Mouse (Mus musculus) embryonic stem cell, embryonic (primary cell): Measurements from ENCODE around the gene Kansl1l.
"Not testable (repeated sequence)": the region's sequence is repeated elsewhere in the genome, so short reads cannot be mapped to it uniquely, and the experiment has no call there.

ENCODE experiments used
- CTCF ChIA-PET, 4 experiments: fragments of 300-600 bp in 2 of 4; fragments of 350-600 bp in 2 of 4; sonication (Branson Sonifier 250); formaldehyde crosslinking; loops; one replicate each; lab custom pipeline; 2022; ENCODE audit warnings: inconsistent platforms in 2 of 4; lab: Charles Lee
- POLR2A ChIA-PET, 4 experiments: fragments of 300-600 bp in 2 of 4; fragments of 350-600 bp in 2 of 4; sonication (Branson Sonifier 250); formaldehyde crosslinking; loops; one replicate each; lab custom pipeline; 2022; ENCODE audit warnings: antibody characterized with exemption in 4 of 4, inconsistent platforms in 1 of 4; lab: Charles Lee

Kansl1l gene

GRCm38 (mm10) chr1:66778798-66779197 is 38.6 kb downstream of the Kansl1l start:
- ChIA-PET CTCF (no interaction called here), POLR2A (interaction anchor here in 1 of 4 experiments (0.6 kb wide), 1 partner anchor 95 kb away, joined by 4 read pairs; no protein-coding TSS in a partner anchor)

- ChIA-PET POLR2A (interaction anchor here in 1 of 4 experiments (1.2 kb wide), 1 partner anchor 19 kb away, joined by 3 read pairs; no protein-coding TSS in a partner anchor), CTCF (no interaction called here)
Measured at GRCm38 (mm10) chr1:66777878-66778277, 39.5 kb downstream of the Kansl1l start.

GRCm38 (mm10) chr1:66768764-66769163 is 48.6 kb downstream of the Kansl1l start:
- ChIA-PET POLR2A (no interaction called here), CTCF (no interaction called here)

GRCm38 (mm10) chr1:66730581-66730980 is 86.8 kb downstream of the Kansl1l start:
- POLR2A ChIA-PET = interaction anchor here in 1 of 4 experiments (1.0 to 1.6 kb wide), 5 partner anchors 9 to 30 kb away, joined by 3 to 6 read pairs (median 5); partner anchors contain the start of gene Rpe
- CTCF ChIA-PET = no interaction called here

GRCm38 (mm10) chr1:66712859-66713258 is 104.5 kb downstream of the Kansl1l start:
- ChIA-PET CTCF (no interaction called here), POLR2A (interaction anchor here in 3 of 4 experiments (0.7 to 6.9 kb wide), 15 partner anchors 9 to 50 kb away, joined by 3 to 89 read pairs (median 6); partner anchors contain the start of gene Rpe (in 2 of the 3))

GRCm38 (mm10) chr1:66704523-66704922 is 112.8 kb downstream of the Kansl1l start:
- ChIA-PET POLR2A (interaction anchor here in 1 of 4 experiments (1.2 to 5.7 kb wide), 5 partner anchors 9 to 84 kb away, joined by 3 to 36 read pairs (median 14); no protein-coding TSS in a partner anchor), CTCF (no interaction called here)

GRCm38 (mm10) chr1:66702623-66703345 is 114.6 kb downstream of the Kansl1l start:
- ChIA-PET CTCF (no interaction called here), POLR2A (interaction anchor here in 3 of 4 experiments (0.6 to 5.7 kb wide), 12 partner anchors 8 to 1517 kb away, joined by 3 to 36 read pairs (median 5); no protein-coding TSS in a partner anchor)

GRCm38 (mm10) chr1:66701576-66701940 is 115.8 kb downstream of the Kansl1l start:
- ChIA-PET POLR2A (interaction anchor here in 2 of 4 experiments (0.6 to 4.5 kb wide), 10 partner anchors 8 to 211 kb away, joined by 3 to 29 read pairs (median 16); partner anchors contain the start of gene Kansl1l (in 1 of the 2)), CTCF (no interaction called here)

- ChIA-PET POLR2A (interaction anchor here (0.6 to 3.0 kb wide), 48 partner anchors 9 to 1963 kb away, joined by 3 to 26 read pairs (median 4); partner anchors contain the start of genes Kansl1l (in 2 of the 4) and Fzd5 (in 1 of the 4)), CTCF (no interaction called here)
Measured at GRCm38 (mm10) chr1:66700693-66701575, 116.4 kb downstream of the Kansl1l start, which contains the start of gene Rpe. TSS of gene Rpe (plus strand) at chr1:66700831.

- ChIA-PET CTCF (no interaction called here), POLR2A (interaction anchor here (0.6 to 3.0 kb wide), 49 partner anchors 9 to 1962 kb away, joined by 3 to 26 read pairs (median 4); partner anchors contain the start of genes Kansl1l (in 2 of the 4) and Fzd5 (in 1 of the 4))
Measured at GRCm38 (mm10) chr1:66700149-66700692, 117.1 kb downstream of the Kansl1l start.

- CTCF ChIA-PET = not testable (repeated sequence)
Measured at GRCm38 (mm10) chr1:66699630-66700029, 117.7 kb downstream of the Kansl1l start.

GRCm38 (mm10) chr1:66695296-66695695 is 122.1 kb downstream of the Kansl1l start:
- POLR2A ChIA-PET = interaction anchor here in 1 of 4 experiments (0.8 to 4.8 kb wide), 8 partner anchors 11 to 1509 kb away, joined by 3 to 21 read pairs (median 3); partner anchors contain the start of genes Idh1, Kansl1l and Pikfyve
- CTCF ChIA-PET = interaction anchor here in 1 of 4 experiments (0.5 kb wide), 1 partner anchor 171 kb away, joined by 5 read pairs; no protein-coding TSS in a partner anchor

More at GRCm38 (mm10) chr1:66699630-66700029, 117.7 kb downstream of the Kansl1l start:
- POLR2A ChIA-PET = interaction anchor here (0.6 to 3.0 kb wide), 29 partner anchors 8 to 1514 kb away, joined by 3 to 26 read pairs (median 6); partner anchors contain the start of gene Kansl1l (in 2 of the 4)

- ChIA-PET POLR2A (interaction anchor here in 1 of 4 experiments (1.0 to 4.8 kb wide), 7 partner anchors 9 to 148 kb away, joined by 3 to 21 read pairs (median 7); partner anchors contain the start of gene Kansl1l), CTCF (no interaction called here)
Measured at GRCm38 (mm10) chr1:66694266-66694665, 123.1 kb downstream of the Kansl1l start.

GRCm38 (mm10) chr1:66692780-66693392 is 124.5 kb downstream of the Kansl1l start:
- ChIA-PET POLR2A (interaction anchor here in 2 of 4 experiments (1.0 to 4.8 kb wide), 11 partner anchors 7 to 124 kb away, joined by 3 to 21 read pairs (median 7); partner anchors contain the start of genes Rpe (in 2 of the 2) and Kansl1l (in 1 of the 2)), CTCF (interaction anchor here in 1 of 4 experiments (0.6 kb wide), 1 partner anchor 91 kb away, joined by 4 read pairs; no protein-coding TSS in a partner anchor)

GRCm38 (mm10) chr1:66692308-66692707 is 125.1 kb downstream of the Kansl1l start:
- CTCF ChIA-PET = no interaction called here
- POLR2A ChIA-PET = interaction anchor here in 2 of 4 experiments (0.7 to 4.8 kb wide), 7 partner anchors 8 to 125 kb away, joined by 3 to 21 read pairs (median 8); partner anchors contain the start of genes Rpe (in 2 of the 2) and Kansl1l (in 1 of the 2)

GRCm38 (mm10) chr1:66691772-66692171 is 125.6 kb downstream of the Kansl1l start:
- CTCF ChIA-PET = no interaction called here
- POLR2A ChIA-PET = interaction anchor here in 3 of 4 experiments (0.6 to 3.5 kb wide), 6 partner anchors 8 to 25 kb away, joined by 3 to 14 read pairs (median 6); partner anchors contain the start of gene Rpe (in 3 of the 3)

- ChIA-PET POLR2A (interaction anchor here in 2 of 4 experiments (0.7 to 2.3 kb wide), 3 partner anchors 10 to 319 kb away, joined by 3 to 7 read pairs (median 4); partner anchors contain the start of gene Rpe (in 1 of the 2)), CTCF (no interaction called here)
Measured at GRCm38 (mm10) chr1:66682974-66683373, 134.4 kb downstream of the Kansl1l start.
